Mouse (Mus musculus) midbrain, embryonic 11.5 days (tissue): ENCODE measurements around the gene Sdf2l1. TPM values are rescaled to one million over a fixed set of nuclear protein-coding genes. Genes with fewer than 3 reads are reported as not detected.
"Not testable (repeated sequence)": the region's sequence is repeated elsewhere in the genome, so short reads cannot be mapped to it uniquely, and the experiment has no call there.

Experiments
- ATAC-seq: fragments of 200-750 bp; cut with Nextera tagmentation; 2 replicates; pipeline ENCODE4 v1.8.0; 2017; ENCODE audit warnings: moderate TSS enrichment, moderate library complexity; ENCODE audit not compliant: low FRiP score
- DNase-seq: peaks from one replicate; pipeline ENCODE4 v3.0.0; 2015; ENCODE audit warnings: low spot score; ENCODE audit errors: missing footprints
- H3K27ac ChIP-seq: fragments of 300-500 bp; sonication (generic); 2 replicates; pipeline ENCODE4 v1.5.1; 2014; ENCODE audit warnings: low read depth, low read length
- H3K27me3 ChIP-seq: fragments of 300-500 bp; sonication (generic); 2 replicates; pipeline ENCODE4 v1.6.1; 2014; ENCODE audit warnings: mild to moderate bottlenecking, low read length, moderate library complexity, mixed read lengths; ENCODE audit not compliant: control insufficient read depth, insufficient read depth
- H3K36me3 ChIP-seq: fragments of 300-500 bp; sonication (generic); 2 replicates; pipeline ENCODE4 v1.6.1; 2014; ENCODE audit warnings: mild to moderate bottlenecking, low read length, moderate library complexity, mixed read lengths; ENCODE audit not compliant: control insufficient read depth, insufficient read depth
- H3K4me1 ChIP-seq: fragments of 300-500 bp; sonication (generic); 2 replicates; pipeline ENCODE4 v1.6.1; 2014; ENCODE audit warnings: low read length; ENCODE audit not compliant: control insufficient read depth, insufficient read depth
- H3K4me2 ChIP-seq: fragments of 300-500 bp; sonication (generic); 2 replicates; pipeline ENCODE4 v1.6.1; 2014; ENCODE audit warnings: mild to moderate bottlenecking, moderate library complexity
- H3K4me3 ChIP-seq: fragments of 300-500 bp; sonication (generic); 2 replicates; pipeline ENCODE4 v1.5.1; 2014; ENCODE audit warnings: low read depth, low read length
- H3K9ac ChIP-seq: fragments of 300-500 bp; sonication (generic); 2 replicates; pipeline ENCODE4 v1.6.1; 2014; ENCODE audit warnings: low read length
- H3K9me3 ChIP-seq: fragments of 300-500 bp; sonication (generic); 2 replicates; pipeline ENCODE4 v1.6.1; 2016; ENCODE audit warnings: low read length; ENCODE audit not compliant: control insufficient read depth
- WGBS: fragments of 180-500 bp; shearing (Covaris S2); extraction: QIAGEN DNeasy Blood & Tissue Kit; methylation state at CpG from one replicate; pipeline ENCODE4 v1.1.7; 2014; 5-methylcytosine and 5-hydroxymethylcytosine counted together
- polyA plus RNA-seq: library from polyadenylated mRNA; unstranded; fragments of >200 nt; fragmentation: Nextera tagmentation; extraction: Ambion mirVana; gene quantifications from 2 replicates; pipeline ENCODE4 v1.2.1, GENCODE M21; 2014

Gene Sdf2l1
- polyA plus RNA-seq, result 59.7 and 62.9 TPM in 2 replicates

DNA sequence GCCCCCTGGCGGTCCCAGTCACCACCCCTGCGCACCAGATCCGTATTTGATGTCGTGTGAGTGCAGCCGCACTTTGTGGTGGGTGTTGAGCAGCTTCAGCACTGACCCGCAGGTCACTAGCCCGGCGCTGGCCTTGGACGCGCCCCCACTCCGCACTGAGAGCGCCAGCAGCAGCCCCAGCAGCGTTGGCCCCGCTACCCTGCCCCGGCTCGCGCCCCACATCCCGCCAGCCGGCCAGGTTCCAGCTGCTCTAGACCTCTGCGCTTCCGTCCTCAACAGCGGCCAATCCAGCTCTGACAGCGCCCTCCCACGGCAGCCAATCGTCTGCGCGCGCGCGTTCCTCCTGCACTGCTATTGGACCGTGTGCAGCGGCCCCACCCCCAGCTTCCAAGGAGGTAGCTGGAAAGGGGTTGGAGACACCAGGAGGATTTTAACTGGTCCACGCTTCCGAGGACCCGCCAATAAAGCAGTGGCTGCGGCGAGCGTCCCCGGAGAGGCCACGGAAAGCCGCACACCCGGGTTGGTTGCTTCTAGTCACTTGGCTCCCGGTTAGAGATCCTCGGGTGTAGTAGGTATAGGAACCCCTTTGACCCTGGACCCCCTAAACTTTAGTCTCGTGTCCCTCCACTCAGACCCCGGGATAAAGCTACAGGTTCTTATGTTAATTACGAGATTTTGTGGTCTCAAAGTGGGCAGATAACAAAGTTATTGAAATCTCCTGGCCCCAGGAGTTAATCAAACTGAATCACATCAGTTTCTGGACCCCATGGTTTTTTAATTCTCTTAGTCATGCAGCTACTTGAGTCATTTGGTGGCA lies at the start of gene Sdf2l1:
Gene Sdf2l1, minus strand, starts transcription at position 295 of the 817 bp plus-strand sequence.
- H3K9me3 ChIP-seq, result no peaks in the 10 kb centered on the region
- H3K9ac ChIP-seq, result peak within 1 kb of the TSS; percentile 79
- H3K27me3 ChIP-seq, result no peaks in the 10 kb centered on the region
- under 1% methylated on average over 47 of the region's 47 CpGs for WGBS
- ATAC-seq (peak; percentile 99), DNase-seq (peak; percentile 99)
- H3K36me3 ChIP-seq, result no peaks in the 10 kb centered on the region; the same call in 1 of the 2 replicates
- peak within 1 kb of the TSS; percentile 72 for H3K4me3 ChIP-seq
- peaks cover 9% of the 10 kb centered on the region for H3K4me1 ChIP-seq
- peak within 1 kb of the TSS; percentile 78 for H3K27ac ChIP-seq
- peak within 1 kb of the TSS; percentile 85 for H3K4me2 ChIP-seq

GRCm38 (mm10) chr16:17181382-17181781 lies 49.2 kb upstream of the Sdf2l1 start:
- peaks cover 3% of the 10 kb centered on the region; the same call in 1 of the 2 replicates for H3K36me3 ChIP-seq
- no peak overlapping the region for H3K4me2 ChIP-seq
- no peak for ATAC-seq

DNA sequence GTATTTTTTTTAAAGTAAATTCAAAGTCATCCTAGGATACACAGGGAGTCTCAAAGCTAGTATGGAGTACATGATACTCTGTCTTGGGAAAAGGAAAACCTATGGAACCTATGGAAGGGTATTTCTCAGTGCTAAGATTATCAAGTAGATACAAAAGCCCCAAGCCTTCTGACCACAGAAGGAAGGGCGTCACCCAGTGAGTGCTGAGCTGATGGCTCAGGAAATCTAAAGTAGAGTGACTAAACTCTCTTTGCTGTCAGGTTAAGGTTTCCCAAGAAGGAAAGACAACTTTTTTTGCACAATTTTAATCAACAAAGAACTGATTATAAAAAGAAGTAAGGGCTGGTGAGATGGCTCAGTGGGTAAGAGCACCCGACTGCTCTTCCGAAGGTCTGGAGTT lies 47.5 kb upstream of the Sdf2l1 start:
- WGBS, result 95% methylated on average over 3 of the region's 3 CpGs
- DNase-seq (peak; percentile 12), ATAC-seq (no peak)
- no peak overlapping the region for H3K4me3 ChIP-seq
- H3K27ac ChIP-seq, result no peak overlapping the region
- H3K4me2 ChIP-seq, result no peak overlapping the region
- H3K36me3 ChIP-seq, result no peaks in the 10 kb centered on the region; the same call in 1 of the 2 replicates
- no peaks in the 10 kb centered on the region for H3K27me3 ChIP-seq
- no peaks in the 10 kb centered on the region for H3K4me1 ChIP-seq
- H3K9ac ChIP-seq, result no peak overlapping the region
- no peaks in the 10 kb centered on the region for H3K9me3 ChIP-seq

More at GRCm38 (mm10) chr16:17181382-17181781, 49.2 kb upstream of the Sdf2l1 start:
- 94% methylated on average over 4 of the region's 4 CpGs for WGBS
- Histone ChIP-seq H3K27ac (no peak overlapping the region), H3K9me3 (no peaks in the 10 kb centered on the region), H3K9ac (no peak overlapping the region), H3K4me1 (no peaks in the 10 kb centered on the region), H3K27me3 (no peaks in the 10 kb centered on the region), H3K4me3 (no peak overlapping the region)
- DNase-seq, result no peak

GRCm38 (mm10) chr16:17177623-17178170 lies 45.5 kb upstream of the Sdf2l1 start:
- H3K9ac ChIP-seq, result no peak overlapping the region

GRCm38 (mm10) chr16:17175765-17176164 lies 43.6 kb upstream of the Sdf2l1 start:
- ATAC-seq, result no peak
- no peak overlapping the region for H3K4me2 ChIP-seq

More at GRCm38 (mm10) chr16:17177623-17178170, 45.5 kb upstream of the Sdf2l1 start:
- WGBS, result 100% methylated on average over 1 of the region's 1 CpGs
- Histone ChIP-seq H3K4me3 (no peak overlapping the region), H3K27ac (no peak overlapping the region), H3K4me1 (no peaks in the 10 kb centered on the region), H3K9me3 (no peaks in the 10 kb centered on the region), H3K4me2 (no peak overlapping the region), H3K36me3 (no peaks in the 10 kb centered on the region; the same call in none of the 2 replicates), H3K27me3 (no peaks in the 10 kb centered on the region)
- peak; percentile 65 for DNase-seq
- no peak for ATAC-seq

DNA sequence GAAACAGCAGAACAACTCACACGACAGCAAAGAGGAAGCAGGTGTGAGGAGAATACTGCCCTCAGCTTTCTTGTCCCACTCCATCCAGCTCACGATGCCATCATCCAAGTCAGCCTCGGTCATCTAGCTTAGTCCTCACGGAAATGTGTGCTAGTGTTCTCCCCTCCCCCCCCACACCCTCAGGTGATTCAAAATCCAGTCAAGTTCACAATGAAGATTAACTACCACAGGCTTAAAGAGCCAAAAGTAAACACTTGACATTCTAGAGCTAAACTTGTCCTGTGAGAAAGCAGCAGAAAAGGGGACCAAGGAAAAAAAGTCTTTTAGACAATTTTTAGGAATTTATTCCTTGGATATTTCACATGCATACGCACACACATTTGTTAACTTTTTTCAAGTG lies 35.9 kb upstream of the Sdf2l1 start:
- Histone ChIP-seq H3K9ac (no peak overlapping the region), H3K27me3 (no peaks in the 10 kb centered on the region), H3K4me2 (no peak overlapping the region), H3K4me1 (no peaks in the 10 kb centered on the region), H3K27ac (no peak overlapping the region), H3K9me3 (no peaks in the 10 kb centered on the region), H3K4me3 (no peak overlapping the region), H3K36me3 (peaks cover 7% of the 10 kb centered on the region)
- 91% methylated on average over 5 of the region's 5 CpGs for WGBS
- DNase-seq (peak; percentile 33), ATAC-seq (no peak)

More at GRCm38 (mm10) chr16:17175765-17176164, 43.6 kb upstream of the Sdf2l1 start:
- no peaks in the 10 kb centered on the region for H3K9me3 ChIP-seq
- peaks cover 2% of the 10 kb centered on the region for H3K36me3 ChIP-seq
- no peak overlapping the region for H3K27ac ChIP-seq
- no peaks in the 10 kb centered on the region for H3K27me3 ChIP-seq
- no peak overlapping the region for H3K4me3 ChIP-seq
- 92% methylated on average over 2 of the region's 2 CpGs for WGBS
- H3K9ac ChIP-seq, result no peak overlapping the region
- no peaks in the 10 kb centered on the region for H3K4me1 ChIP-seq
- DNase-seq, result no peak

DNA sequence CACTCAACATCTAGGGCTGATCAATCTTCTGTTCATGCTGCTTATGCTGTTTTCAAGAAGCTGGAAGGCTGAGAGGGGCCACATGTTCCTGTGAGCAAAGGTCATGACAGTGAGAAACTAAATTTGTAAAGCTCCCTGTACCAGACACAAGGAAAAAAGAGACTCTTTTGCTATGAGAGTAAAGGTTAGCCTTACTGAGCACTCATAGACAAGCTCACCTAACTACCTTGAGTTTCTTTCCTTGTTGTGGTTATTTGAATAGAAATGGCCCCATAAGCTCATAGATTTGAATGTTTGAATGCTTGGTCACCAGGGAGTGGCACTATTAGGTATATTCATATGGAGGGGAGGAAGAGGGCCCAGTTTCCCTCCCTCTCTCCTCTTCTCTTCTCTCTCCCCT lies 35.0 kb upstream of the Sdf2l1 start:
- Histone ChIP-seq H3K9ac (no peak overlapping the region), H3K27me3 (no peaks in the 10 kb centered on the region), H3K9me3 (no peaks in the 10 kb centered on the region), H3K4me3 (no peak overlapping the region), H3K36me3 (peaks cover 5% of the 10 kb centered on the region; the same call in 1 of the 2 replicates), H3K27ac (no peak overlapping the region), H3K4me1 (no peaks in the 10 kb centered on the region), H3K4me2 (no peak overlapping the region)
- ATAC-seq (no peak), DNase-seq (peak; percentile 54)

- not testable (repeated sequence) for H3K9ac ChIP-seq, H3K4me2 ChIP-seq, DNase-seq, H3K4me1 ChIP-seq, H3K9me3 ChIP-seq, H3K4me3 ChIP-seq, H3K36me3 ChIP-seq, ATAC-seq, H3K27me3 ChIP-seq, H3K27ac ChIP-seq
- WGBS, result 100% methylated on average over 1 of the region's 1 CpGs
These were observed 33.3 kb upstream of the Sdf2l1 start for GRCm38 (mm10) chr16:17165478-17165877.

GRCm38 (mm10) chr16:17154346-17154745 lies 22.2 kb upstream of the Sdf2l1 start:
- peaks cover 10% of the 10 kb centered on the region for H3K36me3 ChIP-seq
- ATAC-seq, result no peak
- H3K4me3 ChIP-seq, result no peak overlapping the region
- no peaks in the 10 kb centered on the region for H3K4me1 ChIP-seq
- WGBS, result 95% methylated on average over 2 of the region's 2 CpGs
- no peak overlapping the region for H3K4me2 ChIP-seq
- DNase-seq, result no peak
- no peaks in the 10 kb centered on the region for H3K9me3 ChIP-seq
- H3K9ac ChIP-seq, result no peak overlapping the region
- no peak overlapping the region for H3K27ac ChIP-seq
- no peaks in the 10 kb centered on the region for H3K27me3 ChIP-seq
